Mouse (Mus musculus): ENCODE data around the gene Kif11. TPM values are rescaled to one million over a fixed set of nuclear protein-coding genes. Genes with fewer than 3 reads are reported as not detected.

The Kif11 gene
- 39.6 and 45.4 TPM in 2 replicates for polyA plus RNA-seq (2015; fragmentation: Nextera tagmentation; extraction: Ambion mirVana)

DNA sequence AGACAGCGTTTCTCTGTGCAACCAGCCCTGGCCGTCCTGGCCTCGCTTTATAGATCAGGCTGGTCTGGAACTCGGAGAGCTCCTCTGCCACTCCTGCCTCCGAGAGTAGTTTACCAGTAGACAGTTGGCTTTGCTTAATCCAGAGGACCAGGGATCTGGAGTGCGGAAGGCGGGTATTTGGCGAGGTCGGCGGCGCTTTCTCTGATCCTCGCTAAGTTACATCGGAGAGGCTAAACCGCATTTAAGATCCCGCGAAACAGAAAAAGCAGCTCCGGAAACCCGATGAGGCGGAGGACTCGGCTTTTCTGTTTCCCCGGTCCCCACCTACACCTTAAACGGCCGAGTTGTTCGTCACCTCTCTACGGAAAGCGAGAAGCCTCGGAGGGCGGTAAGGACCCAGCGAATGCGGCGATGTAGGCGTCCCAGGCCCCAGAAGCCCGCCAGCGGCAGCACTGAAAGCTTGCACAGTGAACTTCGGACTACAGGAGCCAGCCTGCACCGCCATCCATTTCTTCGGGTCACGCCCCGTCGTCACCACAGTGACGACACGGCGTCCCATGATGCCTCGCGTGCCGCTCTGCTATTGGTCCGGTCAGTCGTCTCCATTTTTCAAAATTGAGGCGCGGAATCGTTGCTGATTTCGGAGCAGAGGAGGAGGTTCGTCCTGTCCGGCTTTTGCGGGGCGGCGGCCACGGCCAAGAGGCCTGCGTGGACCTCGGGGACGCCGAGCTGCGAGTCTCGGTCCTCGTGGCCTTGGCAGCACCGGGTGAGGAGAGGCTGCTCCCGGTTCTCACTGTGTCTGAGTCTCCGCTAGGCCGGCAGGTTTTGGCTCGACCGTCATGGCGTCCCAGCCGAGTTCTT lies at the start of gene Kif11:
Kif11 (plus strand) TSS at position 649 of the 861 bp plus-strand sequence.
- Histone ChIP-seq H3K9me3 (replicated peaks) (no peaks in the 10 kb centered on the region), H3K4me2 (peak within 1 kb of the TSS; percentile 66), H3K27ac (peak within 1 kb of the TSS; percentile 98), H3K9ac (peak within 1 kb of the TSS; percentile 62), H3K27me3 (no peaks in the 10 kb centered on the region), H3K4me1 (replicated peaks) (peaks cover 22% of the 10 kb centered on the region), H3K36me3 (no peaks in the 10 kb centered on the region), H3K4me3 (peak within 1 kb of the TSS; percentile 88)
- WGBS: under 1% methylated on average over 73 of the region's 73 CpGs
- peak; percentile 98 for ATAC-seq (replicated peaks; ENCODE audit: insufficient number of reproducible peaks, insufficient read depth, low FRiP score, low read depth)

DNA sequence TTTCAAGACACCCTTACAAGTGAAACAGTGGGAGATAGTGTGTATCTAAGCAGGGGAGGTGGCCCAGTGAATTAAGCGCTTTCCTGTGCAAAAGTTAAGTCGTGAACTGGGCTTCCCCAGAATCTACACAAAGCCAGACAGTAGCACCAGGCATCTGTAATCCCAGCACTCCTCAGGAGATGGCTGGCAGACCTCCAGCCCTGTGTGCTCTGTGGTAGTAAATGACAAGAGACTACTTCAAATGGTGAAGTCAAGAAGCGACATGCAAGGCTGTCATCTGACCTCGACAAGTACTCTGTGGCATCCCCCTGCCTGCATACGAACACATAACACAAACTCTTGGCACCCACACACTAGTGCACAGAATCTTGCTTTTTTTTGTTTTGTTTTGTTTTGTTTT lies 49.0 kb upstream of the Kif11 start:
- Histone ChIP-seq H3K4me1 (replicated peaks) (0 out of 2 replicates have a peak, but pooled peaks cover 4% of the 10 kb centered on the region), H3K36me3 (peaks cover 33% of the 10 kb centered on the region), H3K9ac (no peak overlapping the region), H3K9me3 (replicated peaks) (no peaks in the 10 kb centered on the region), H3K27ac (peak overlapping the region; percentile 13; the same call in 1 of the 2 replicates), H3K4me2 (no peak overlapping the region), H3K4me3 (no peak overlapping the region), H3K27me3 (no peaks in the 10 kb centered on the region)
- ATAC-seq (replicated peaks; ENCODE audit: insufficient number of reproducible peaks, insufficient read depth, low FRiP score, low read depth): no peak
- 58% methylated on average over 5 of the region's 5 CpGs for WGBS

DNA sequence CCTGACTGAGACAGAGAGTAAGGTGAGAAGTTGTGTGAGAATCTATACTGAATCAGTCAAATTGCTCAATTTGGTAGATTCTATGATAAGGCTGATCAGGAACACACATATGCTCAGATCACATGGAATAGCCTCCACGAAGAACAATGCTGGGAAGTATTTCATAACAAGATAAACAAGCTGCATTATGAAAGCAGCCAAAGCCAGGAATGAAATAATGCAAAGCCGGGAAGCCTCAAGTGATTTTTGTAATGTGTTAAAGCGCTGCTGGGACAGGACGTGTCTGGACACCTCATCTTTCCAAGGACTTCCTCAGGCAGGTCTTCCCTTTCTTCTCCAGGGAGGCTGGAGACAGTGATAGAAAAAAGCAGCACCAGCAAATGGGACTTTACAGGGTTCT lies 43.5 kb upstream of the Kif11 start:
- Histone ChIP-seq H3K4me1 (replicated peaks) (peaks cover 13% of the 10 kb centered on the region), H3K27me3 (no peaks in the 10 kb centered on the region), H3K4me3 (no peak overlapping the region), H3K9me3 (replicated peaks) (no peaks in the 10 kb centered on the region), H3K4me2 (no peak overlapping the region), H3K9ac (no peak overlapping the region), H3K27ac (no peak overlapping the region), H3K36me3 (peaks cover 21% of the 10 kb centered on the region; the same call in 1 of the 2 replicates)
- 83% methylated on average over 4 of the region's 4 CpGs for WGBS
- no peak for ATAC-seq (replicated peaks; ENCODE audit: insufficient number of reproducible peaks, insufficient read depth, low FRiP score, low read depth)

DNA sequence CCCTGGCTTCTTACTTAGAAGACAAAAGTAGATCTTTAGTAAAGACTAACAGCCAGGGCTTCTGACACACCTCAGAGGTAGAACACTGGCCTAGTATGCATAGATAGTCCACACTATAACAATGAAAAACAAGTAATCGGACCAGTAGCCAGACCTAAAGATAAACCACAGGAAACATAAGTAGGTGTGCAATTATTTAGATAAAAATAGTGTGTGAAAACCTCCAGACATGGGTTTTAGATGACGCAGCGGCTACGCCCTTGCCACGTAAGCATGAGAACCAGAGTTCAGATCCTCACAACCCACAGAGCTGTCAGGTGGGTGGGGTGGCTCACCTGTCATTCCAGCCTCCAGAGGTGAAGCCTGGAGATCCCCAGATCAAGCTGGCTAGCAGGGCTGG lies 42.8 kb upstream of the Kif11 start:
- no peak overlapping the region for H3K27ac ChIP-seq
- ATAC-seq (replicated peaks; ENCODE audit: insufficient number of reproducible peaks, insufficient read depth, low FRiP score, low read depth): no peak
- H3K27me3 ChIP-seq: no peaks in the 10 kb centered on the region
- no peak overlapping the region for H3K4me2 ChIP-seq
- no peaks in the 10 kb centered on the region for H3K9me3 ChIP-seq (replicated peaks)
- 70% methylated on average over 5 of the region's 5 CpGs for WGBS
- no peak overlapping the region for H3K4me3 ChIP-seq
- peaks cover 16% of the 10 kb centered on the region; the same call in 1 of the 2 replicates for H3K36me3 ChIP-seq
- H3K9ac ChIP-seq: no peak overlapping the region
- H3K4me1 ChIP-seq (replicated peaks): peaks cover 17% of the 10 kb centered on the region

DNA sequence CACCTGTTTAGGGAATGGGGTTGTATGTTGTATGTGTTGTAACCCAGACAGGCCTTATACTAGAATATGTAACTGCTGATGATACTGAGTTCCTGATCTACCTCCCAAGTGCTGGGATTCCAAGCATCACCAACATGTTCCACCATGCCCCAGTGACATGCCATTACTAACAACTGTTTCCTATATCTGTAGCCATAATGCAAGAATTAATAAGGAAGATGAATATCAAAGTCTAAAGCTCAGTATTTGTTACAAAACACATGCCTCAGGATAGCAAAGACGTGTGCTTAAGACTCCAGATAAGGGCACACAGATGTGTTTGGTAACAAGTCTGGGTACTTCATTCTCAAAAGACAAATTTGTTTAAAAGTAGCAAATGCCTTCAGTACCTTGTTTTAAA lies 40.8 kb upstream of the Kif11 start:
- Histone ChIP-seq H3K4me3 (no peak overlapping the region), H3K27ac (no peak overlapping the region), H3K36me3 (no peaks in the 10 kb centered on the region), H3K9me3 (replicated peaks) (no peaks in the 10 kb centered on the region), H3K4me1 (replicated peaks) (peaks cover 18% of the 10 kb centered on the region), H3K9ac (no peak overlapping the region), H3K4me2 (no peak overlapping the region), H3K27me3 (no peaks in the 10 kb centered on the region)
- ATAC-seq (replicated peaks; ENCODE audit: insufficient number of reproducible peaks, insufficient read depth, low FRiP score, low read depth): no peak
- WGBS: 64% methylated on average over 1 of the region's 1 CpGs

DNA sequence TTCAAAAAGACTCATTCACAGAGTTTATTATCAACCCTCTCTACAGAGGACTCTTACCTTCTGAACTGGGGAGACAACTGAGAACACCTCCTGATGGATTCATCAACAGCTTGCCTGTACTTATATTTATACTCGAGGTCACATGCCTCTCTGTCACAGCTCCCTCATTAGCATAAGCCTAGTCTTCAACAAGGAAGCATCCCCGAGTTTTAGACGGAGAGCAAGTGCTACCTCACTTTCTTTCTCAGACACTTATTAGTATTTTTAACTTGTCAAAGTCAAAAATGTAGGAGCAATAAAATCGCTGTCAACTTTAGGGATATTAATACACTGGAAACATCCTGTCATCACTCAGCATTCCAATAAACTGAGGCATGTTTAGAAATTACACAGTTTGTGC lies 38.5 kb upstream of the Kif11 start, which contains the start of gene Ide:
Ide (minus strand) TSS at position 101 of the 400 bp plus-strand sequence.
- Histone ChIP-seq H3K4me3 (no peak within 1 kb of the TSS), H3K36me3 (no peaks in the 10 kb centered on the region), H3K4me1 (replicated peaks) (peaks cover 26% of the 10 kb centered on the region), H3K9me3 (replicated peaks) (no peaks in the 10 kb centered on the region), H3K27ac (no peak within 1 kb of the TSS), H3K27me3 (no peaks in the 10 kb centered on the region), H3K4me2 (no peak within 1 kb of the TSS), H3K9ac (no peak within 1 kb of the TSS)
- ATAC-seq (replicated peaks; ENCODE audit: insufficient number of reproducible peaks, insufficient read depth, low FRiP score, low read depth): no peak
- WGBS: 54% methylated on average over 4 of the region's 4 CpGs

DNA sequence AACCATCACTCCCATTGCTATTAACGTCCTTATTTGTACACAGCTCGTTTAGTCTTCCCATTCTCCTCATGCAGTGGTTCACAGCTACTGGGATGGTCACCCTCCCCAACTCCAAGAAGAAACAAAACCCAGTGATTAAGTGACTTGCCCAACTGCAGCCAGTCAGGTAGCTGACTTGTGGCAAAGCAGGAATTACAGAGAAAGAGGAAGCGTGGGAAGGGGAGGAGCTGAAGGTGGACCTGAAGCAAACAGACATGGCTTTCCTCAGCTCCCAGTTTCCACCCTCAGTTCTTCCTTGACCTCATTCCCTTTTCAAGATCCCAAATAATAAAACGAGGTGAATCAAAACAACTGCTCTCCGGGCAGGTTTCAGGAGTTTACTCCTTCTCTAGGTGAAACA lies 35.7 kb upstream of the Kif11 start:
- no peak for ATAC-seq (replicated peaks; ENCODE audit: insufficient number of reproducible peaks, insufficient read depth, low FRiP score, low read depth)
- Histone ChIP-seq H3K27me3 (no peaks in the 10 kb centered on the region), H3K36me3 (no peaks in the 10 kb centered on the region), H3K27ac (no peak overlapping the region; the same call in 1 of the 2 replicates), H3K4me3 (no peak overlapping the region), H3K9me3 (replicated peaks) (no peaks in the 10 kb centered on the region), H3K4me1 (replicated peaks) (peaks cover 20% of the 10 kb centered on the region), H3K9ac (no peak overlapping the region), H3K4me2 (no peak overlapping the region)
- 68% methylated on average over 5 of the region's 5 CpGs for WGBS

DNA sequence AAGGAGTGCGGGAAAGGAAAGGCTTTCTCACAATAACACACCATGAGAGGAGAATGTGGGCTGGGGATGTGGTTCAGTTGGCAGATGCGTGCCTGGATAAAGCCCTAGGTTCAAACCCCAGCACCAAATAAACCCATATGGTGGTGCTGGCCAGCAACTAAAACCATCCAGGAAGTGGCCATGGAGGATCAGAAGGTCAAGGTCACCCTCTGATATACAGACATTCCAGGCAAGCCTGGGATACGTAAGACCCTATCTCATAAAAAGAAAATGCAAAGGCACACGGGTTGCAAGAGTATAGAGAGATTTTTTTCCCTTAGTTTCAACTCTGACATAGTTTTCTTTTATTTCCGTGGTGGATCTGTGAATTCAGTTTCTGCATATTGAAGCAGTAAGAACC lies 35.3 kb upstream of the Kif11 start:
- no peaks in the 10 kb centered on the region for H3K36me3 ChIP-seq
- H3K9ac ChIP-seq: no peak overlapping the region
- H3K27ac ChIP-seq: peak overlapping the region; percentile 5; the same call in 1 of the 2 replicates
- H3K27me3 ChIP-seq: no peaks in the 10 kb centered on the region
- H3K9me3 ChIP-seq (replicated peaks): no peaks in the 10 kb centered on the region
- no peak for ATAC-seq (replicated peaks; ENCODE audit: insufficient number of reproducible peaks, insufficient read depth, low FRiP score, low read depth)
- WGBS: 59% methylated on average over 5 of the region's 5 CpGs
- no peak overlapping the region for H3K4me2 ChIP-seq
- H3K4me1 ChIP-seq (replicated peaks): peaks cover 20% of the 10 kb centered on the region
- no peak overlapping the region for H3K4me3 ChIP-seq

DNA sequence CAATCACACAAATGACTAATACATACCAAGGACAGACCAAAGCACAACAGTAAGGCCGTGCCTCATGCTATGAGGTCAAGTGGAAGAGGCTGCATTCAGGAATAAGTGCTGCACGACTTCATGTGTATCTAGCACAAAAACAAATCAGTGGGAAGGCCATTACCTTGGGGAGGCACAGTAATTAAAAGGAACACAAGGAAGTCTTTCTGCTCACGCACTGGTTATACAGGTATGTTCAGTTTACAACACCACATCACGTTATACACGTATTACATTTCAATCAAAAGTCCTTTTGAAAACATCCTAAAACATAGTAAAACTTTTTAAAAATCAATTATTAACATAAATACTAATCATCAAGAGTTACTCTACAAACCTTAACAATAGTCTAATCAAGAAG lies 32.3 kb upstream of the Kif11 start:
- H3K9ac ChIP-seq: no peak overlapping the region
- no peaks in the 10 kb centered on the region for H3K9me3 ChIP-seq (replicated peaks)
- no peak overlapping the region for H3K4me3 ChIP-seq
- no peaks in the 10 kb centered on the region for H3K36me3 ChIP-seq
- peaks cover 28% of the 10 kb centered on the region for H3K4me1 ChIP-seq (replicated peaks)
- WGBS: 79% methylated on average over 5 of the region's 5 CpGs
- ATAC-seq (replicated peaks; ENCODE audit: insufficient number of reproducible peaks, insufficient read depth, low FRiP score, low read depth): no peak
- H3K4me2 ChIP-seq: no peak overlapping the region
- H3K27ac ChIP-seq: no peak overlapping the region
- no peaks in the 10 kb centered on the region for H3K27me3 ChIP-seq

DNA sequence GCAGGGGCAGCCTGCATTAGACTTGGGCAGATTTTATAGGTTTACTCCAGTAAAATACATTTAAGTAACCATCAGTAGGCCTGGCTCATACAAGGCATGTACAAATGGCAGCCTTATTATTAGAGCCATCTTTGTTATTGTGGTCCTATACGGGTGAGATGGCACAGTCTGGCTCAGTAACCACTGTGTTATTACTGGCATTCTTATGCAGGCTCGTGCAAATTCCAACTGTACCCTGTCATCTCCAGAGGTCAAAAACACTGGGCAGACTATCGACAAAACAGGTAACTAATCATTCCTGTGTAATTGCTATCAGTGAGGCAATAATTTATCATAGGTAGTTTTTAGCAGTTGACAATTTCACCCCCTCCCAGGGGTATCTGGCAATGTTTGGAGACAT lies 29.9 kb upstream of the Kif11 start:
- Histone ChIP-seq H3K4me1 (replicated peaks) (peaks cover 20% of the 10 kb centered on the region), H3K27ac (peak overlapping the region; percentile 23; the same call in 1 of the 2 replicates), H3K9ac (no peak overlapping the region), H3K4me2 (no peak overlapping the region), H3K9me3 (replicated peaks) (no peaks in the 10 kb centered on the region), H3K27me3 (no peaks in the 10 kb centered on the region), H3K4me3 (no peak overlapping the region), H3K36me3 (peaks cover 3% of the 10 kb centered on the region; the same call in 1 of the 2 replicates)
- WGBS: 30% methylated on average over 3 of the region's 3 CpGs
- ATAC-seq (replicated peaks; ENCODE audit: insufficient number of reproducible peaks, insufficient read depth, low FRiP score, low read depth): no peak

DNA sequence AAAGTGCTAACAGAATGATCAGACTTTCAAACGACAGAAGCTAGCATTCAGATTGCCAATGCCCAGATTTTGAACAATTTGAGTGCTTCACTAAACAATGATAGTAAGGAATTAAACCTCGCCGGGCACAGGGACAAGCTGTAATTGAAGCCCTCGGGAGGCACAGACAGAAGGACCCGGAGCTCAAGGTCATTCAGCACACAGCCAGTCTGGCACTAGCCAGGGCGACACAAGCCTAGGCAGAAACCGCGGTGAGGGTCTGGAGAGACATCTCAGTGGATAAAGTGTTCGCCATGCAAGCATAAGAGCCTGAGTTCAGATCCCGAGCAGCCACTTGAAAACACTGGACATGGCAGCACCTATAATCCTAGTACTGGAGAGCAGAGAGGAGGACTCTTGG lies 27.9 kb upstream of the Kif11 start:
- WGBS: 53% methylated on average over 10 of the region's 10 CpGs
- Histone ChIP-seq H3K4me2 (0 out of 2 replicates have a peak overlapping the region, but pooled peaks have one; percentile 2), H3K9ac (no peak overlapping the region; the same call in 1 of the 2 replicates)

More for the DNA sequence above, 27.9 kb upstream of the Kif11 start:
- Histone ChIP-seq H3K4me3 (no peak overlapping the region), H3K27me3 (no peaks in the 10 kb centered on the region), H3K9me3 (replicated peaks) (no peaks in the 10 kb centered on the region), H3K4me1 (replicated peaks) (peaks cover 20% of the 10 kb centered on the region), H3K27ac (peak overlapping the region; percentile 76), H3K36me3 (peaks cover 12% of the 10 kb centered on the region; the same call in 1 of the 2 replicates)
- ATAC-seq (replicated peaks; ENCODE audit: insufficient number of reproducible peaks, insufficient read depth, low FRiP score, low read depth): no peak

Measured in heart, embryonic 15.5 days (tissue).